Mouse (Mus musculus) ES-CJ7 (cell line): Measurements from ENCODE around the gene Caskin1.
"Not testable (repeated sequence)": the region's sequence is repeated elsewhere in the genome, so short reads cannot be mapped to it uniquely, and the experiment has no call there.

Source experiments
- DNase-seq: peaks from one replicate; pipeline ENCODE4 v3.0.0; 2011; ENCODE audit warnings: low read depth, low spot score

Gene Caskin1

DNA sequence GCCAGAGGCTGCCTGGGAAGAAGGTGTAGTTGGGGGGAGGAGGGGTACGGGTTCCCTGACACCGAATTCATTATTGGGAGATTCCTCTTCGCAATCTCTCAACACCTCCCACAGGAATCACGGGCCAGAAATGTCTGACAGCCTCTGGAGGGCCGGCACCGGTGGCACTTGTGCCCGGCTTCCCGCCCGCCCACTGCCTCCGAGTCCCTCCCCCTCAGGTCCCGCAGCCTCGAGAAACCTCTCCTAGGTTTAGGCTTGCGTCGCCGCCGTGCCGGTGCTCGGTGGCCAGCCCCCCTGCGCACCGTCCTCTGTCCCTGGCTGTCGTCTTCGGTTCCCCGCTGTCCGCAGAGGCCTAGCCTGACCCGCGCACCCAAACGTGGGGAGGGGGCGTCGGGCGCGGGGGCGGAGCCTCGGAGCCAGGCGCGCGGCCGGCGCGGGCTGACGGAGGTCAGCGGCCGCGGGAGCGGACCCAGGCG, at the start of gene Caskin1:
Gene Caskin1, plus strand, starts transcription at position 416 of the 476 bp plus-strand sequence.
- DNase-seq, result no peak

DNA sequence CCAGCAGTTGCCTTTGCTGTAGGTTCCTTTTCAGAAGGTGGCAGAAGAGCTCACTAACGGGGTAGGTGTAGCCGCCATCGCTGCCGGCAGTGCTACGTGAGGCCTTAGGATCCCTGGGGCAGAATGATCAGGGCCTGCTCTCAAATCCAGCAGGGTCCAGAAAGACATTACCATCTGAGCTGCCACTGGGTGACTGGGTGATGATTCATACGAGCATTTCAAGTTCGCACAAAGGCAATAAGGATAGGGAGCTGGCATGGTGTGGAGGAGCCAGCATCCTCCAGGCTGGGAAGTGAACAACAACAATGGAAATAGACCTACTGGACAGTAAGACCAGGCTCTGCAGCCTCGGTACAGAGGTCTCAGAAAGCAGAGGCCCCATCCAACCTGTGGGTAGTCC, 48.0 kb upstream of the Caskin1 start:
- DNase-seq, result no peak

GRCm38 (mm10) chr17:24441148-24441547, 47.3 kb upstream of the Caskin1 start:
- DNase-seq, result peak; percentile 47

- no peak for DNase-seq
These were observed 46.3 kb upstream of the Caskin1 start for GRCm38 (mm10) chr17:24442107-24442506.

- no peak for DNase-seq
These were observed 45.7 kb upstream of the Caskin1 start, which contains the start of gene Dnase1l2 for GRCm38 (mm10) chr17:24442632-24443155. Dnase1l2 (minus strand) TSS chr17:24443105.

GRCm38 (mm10) chr17:24443409-24443808, 45.0 kb upstream of the Caskin1 start:
- DNase-seq, result no peak

GRCm38 (mm10) chr17:24446590-24446989, 41.8 kb upstream of the Caskin1 start:
- no peak for DNase-seq

DNA sequence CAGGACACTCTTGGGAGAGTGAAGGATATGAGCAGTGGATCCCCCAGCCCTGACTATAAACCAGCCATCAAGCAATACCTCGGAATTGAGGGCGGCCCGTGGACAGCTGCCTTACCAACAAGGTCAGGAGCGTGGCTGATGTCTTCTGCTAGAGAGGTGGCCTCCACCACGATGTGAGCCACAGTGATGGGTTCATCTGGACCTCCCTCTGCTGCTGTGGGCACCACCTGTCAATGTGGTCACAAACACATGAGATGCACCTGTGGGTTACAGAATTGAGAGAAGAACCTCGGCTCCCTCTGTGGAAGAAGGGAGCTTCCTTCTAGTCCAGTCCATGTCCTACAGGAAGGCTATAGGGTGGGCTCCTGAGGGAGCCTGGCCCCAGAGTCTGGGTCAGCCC, 38.9 kb upstream of the Caskin1 start:
- DNase-seq, result no peak

- no peak for DNase-seq
These were observed 37.2 kb upstream of the Caskin1 start for GRCm38 (mm10) chr17:24451220-24451619.

DNA sequence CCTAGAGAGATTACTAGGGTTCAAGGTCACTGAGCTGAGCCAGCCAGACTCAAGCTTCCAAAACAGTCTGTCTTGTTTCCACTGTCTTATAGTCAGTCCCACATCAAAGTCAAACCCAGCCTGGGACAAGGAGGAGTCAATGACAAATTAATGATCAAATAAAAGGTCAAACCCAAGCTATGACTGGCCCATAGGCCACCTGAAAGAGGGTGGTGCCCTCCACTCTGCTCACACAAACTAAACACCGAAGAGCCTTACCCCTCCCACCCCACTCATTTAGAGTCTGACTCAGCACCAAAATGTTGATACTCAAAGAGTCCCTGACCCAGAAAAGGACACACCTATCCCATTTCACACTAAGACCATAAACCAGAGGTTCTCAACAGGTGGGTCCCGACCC, 35.0 kb upstream of the Caskin1 start:
- DNase-seq, result no peak

DNA sequence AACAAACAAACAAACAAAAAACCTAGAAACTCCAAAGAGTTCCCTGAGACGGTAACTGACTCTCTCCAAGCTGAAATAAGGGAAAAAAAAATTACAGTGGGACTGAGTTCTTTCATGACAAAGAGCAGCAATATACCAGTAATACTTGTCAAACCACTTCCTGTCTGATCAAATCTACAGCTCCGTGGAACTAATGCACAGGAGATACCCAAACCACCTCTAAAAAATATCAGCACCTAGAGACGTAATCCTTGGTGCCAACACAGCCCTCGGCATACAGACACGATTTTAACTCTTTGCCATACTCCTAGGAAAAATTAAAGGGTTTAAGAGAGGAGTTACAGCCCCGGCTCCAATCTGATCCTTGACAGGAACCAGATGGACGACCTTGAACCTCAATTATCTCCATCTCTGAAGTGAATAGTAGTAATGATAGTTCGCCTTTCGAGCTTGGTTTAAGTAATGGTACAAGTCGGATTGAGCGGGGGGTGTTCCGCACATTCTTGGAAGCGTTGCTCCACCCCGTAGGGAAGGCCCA, 34.1 kb upstream of the Caskin1 start:
- DNase-seq, result no peak

DNA sequence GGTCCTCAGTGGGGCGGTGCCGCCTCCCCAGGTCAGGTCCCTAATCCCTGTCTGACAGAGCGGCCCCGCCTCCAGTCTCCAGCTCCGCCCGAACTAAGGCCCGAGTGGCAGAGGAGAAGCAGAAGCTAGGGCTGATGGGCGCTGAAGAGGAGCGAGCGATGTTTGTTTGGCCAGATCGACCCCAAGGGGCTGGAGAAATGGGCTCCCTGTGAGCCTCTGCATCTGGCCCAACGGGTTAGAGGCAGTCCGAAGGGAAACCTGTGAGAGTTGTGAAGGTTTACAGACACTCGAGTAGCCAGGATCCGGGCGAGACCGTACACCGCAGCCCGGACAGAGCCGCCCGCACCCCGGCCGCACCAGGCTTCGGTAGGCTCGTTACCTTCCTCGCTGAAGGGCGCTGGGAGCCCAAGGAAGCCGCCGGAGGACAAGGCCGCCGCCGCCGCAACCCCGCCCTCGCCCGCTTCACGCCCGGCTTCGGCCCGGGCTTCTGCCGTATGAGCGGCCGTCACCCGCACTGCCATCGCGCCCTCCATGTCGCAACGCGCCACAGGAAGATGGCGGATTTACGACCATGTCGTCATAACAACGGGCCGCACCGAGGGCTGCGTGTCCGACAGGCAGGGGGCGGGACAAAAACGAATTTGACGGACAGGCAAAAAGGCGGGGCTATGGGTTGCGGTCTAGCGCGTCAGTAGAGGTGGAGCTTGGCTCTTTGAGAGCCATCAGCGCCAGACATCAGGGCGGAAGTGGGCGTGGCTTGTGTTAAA, 33.5 kb upstream of the Caskin1 start:
- DNase-seq, result peak; percentile 100

DNA sequence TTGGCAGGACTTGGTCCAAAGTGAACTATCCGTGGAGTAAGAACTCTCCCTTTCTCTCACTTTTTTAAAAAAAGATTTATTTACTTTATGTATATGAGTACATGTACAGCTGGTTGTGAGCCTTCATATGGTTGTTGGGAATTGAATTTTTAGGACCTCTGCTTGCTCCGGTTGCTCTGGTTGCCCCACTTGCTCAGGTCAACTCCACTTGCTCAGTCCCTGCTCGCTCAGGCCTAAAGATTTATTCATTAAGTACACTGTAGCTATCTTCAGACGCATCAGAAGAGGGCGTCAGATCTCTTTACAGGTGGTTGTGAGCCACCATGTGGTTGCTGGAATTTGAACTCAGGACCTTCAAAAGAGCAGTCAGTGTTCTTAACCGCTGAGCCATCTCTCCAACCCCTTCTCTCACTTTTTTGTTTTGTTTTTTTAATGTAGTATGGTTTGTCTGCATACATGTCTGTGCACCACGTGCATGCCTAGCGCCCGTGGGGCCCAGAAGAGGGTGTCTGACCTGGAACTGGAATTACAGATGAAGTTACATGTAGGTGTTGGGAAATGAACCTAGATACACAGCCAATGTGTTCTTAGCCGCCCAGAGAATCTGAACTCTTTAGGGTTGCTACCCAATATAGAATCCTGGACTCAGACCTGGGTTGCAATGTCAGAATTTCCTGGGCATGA, 32.7 kb upstream of the Caskin1 start:
- not testable (repeated sequence) for DNase-seq

DNA sequence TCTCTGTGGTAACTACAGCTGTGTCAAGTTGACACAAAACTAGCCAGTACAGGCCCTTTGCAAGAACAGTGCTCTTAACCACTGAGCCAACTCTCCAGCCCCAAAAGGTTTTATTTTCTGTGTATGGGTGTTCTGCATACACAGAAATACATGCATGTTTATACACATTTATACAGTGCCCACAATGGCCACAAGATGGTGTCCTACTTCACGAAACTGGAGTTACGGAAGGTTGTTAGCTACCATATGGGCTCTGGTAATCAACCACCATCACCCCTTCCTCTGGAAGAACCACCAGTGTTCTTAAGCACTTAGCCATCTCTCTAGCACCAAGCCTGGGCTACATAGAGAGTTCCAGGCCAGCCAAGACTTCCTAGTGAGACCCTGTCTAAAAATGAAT, 26.8 kb upstream of the Caskin1 start:
- peak; percentile 74 for DNase-seq

GRCm38 (mm10) chr17:24462932-24463331, 25.5 kb upstream of the Caskin1 start:
- no peak for DNase-seq

- peak; percentile 71 for DNase-seq
These were observed 24.8 kb upstream of the Caskin1 start for GRCm38 (mm10) chr17:24463374-24464133.

DNA sequence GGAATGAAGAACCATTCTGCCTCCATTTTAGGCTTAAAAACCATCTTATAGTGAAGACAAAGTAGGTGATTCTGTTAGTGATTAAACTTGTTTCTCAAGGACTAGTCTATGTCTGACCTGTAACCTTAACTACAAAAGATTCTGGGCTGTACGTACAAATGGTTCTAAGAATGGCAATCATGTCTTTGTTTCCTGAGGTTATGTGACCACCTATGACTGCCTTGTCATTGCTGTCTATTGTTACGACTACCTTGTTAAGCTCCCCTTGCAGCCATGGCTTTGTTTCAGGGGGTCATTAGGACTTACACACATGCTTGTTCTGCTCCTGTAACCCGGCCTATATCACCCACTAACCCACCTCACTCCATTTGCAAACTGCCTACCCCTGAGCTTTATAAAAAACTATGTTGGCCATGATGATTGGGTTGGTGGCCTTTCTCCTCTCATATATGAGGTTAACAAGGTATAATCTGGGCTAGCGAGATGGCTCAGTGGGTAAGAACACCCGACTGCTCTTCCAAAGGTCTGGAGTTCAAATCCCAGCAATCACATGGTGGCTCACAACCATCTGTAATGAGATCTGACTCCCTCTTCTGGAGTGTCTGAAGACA, 19.7 kb upstream of the Caskin1 start:
- no peak for DNase-seq

DNA sequence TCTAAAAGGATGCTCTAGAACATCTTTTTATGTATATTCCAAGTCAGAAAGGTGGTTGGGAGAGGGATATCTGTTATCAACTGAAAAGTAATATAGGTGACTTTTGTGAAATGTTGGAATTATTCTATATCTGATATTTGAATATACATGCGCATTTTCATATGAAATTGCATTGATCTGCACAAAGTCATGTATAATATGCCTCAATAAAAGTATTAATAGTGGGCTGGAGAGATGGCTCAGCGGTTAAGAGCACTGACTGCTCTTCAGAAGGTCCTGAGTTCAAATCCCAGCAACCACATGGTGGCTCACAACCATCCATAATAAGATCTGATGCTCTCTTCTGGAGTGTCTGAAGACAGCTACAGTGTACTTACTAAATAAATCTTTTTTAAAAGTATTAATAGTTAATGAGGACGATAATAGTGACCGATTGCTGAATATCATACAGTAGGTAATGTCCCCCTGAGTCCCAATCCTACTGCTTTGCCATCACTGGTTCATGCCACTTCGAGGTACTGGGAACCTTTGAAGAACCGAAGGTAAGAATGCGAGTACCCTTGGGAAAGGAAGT, 19.0 kb upstream of the Caskin1 start:
- no peak for DNase-seq

DNA sequence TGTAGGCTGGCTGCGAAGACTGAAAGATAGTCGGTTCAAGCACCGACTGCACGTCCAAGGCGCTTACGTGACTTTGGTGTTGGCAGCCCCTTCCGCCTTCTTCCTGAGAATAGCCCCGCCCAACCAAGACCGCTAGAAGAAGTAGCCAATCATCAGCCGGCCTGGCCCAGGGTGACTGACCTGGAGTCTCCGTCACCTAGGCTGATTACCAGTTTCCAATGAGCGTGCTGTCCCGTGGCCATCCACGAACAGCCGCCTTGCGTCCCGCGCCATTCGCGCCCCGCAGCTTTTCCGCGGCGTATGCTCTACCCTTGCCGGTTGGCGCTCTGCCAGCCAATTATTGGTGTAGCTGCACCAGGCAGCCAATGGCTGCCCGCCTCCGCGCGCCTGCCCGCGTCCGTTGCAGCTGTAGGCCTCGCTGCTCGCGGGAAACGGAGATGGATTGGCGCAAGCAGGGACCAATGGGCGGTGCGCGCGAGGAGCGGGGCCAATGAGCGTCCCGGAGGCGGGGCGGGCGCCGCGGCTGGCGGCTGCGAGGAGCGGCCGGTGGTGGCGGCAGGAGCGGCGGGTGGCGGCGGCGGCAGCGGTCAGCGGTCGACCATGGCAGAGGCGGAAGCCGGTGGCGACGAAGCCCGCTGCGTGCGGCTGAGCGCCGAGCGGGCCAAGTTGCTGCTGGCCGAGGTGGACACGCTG, 18.3 kb upstream of the Caskin1 start, which contains the start of the genes E4f1 and Pgp:
Gene E4f1, minus strand, starts transcription at position 404 of the 693 bp plus-strand sequence.
Gene Pgp, plus strand, starts transcription at position 483 of the 693 bp plus-strand sequence.
- peak; percentile 97 for DNase-seq
